Mouse (Mus musculus) liver, embryonic 13.5 days (tissue): ENCODE measurements around the gene Aak1. TPM values are rescaled to one million over a fixed set of nuclear protein-coding genes. Genes with fewer than 3 reads are reported as not detected.

Source experiments
- ATAC-seq: fragments of 200-750 bp; cut with Nextera tagmentation; 2 replicates; pipeline ENCODE4 v1.8.0; 2017; ENCODE audit warnings: low read depth, mild to moderate bottlenecking, moderate number of reproducible peaks, moderate library complexity
- DNase-seq: peaks from one replicate; pipeline ENCODE4 v3.0.0; 2022
- H3K27ac ChIP-seq: fragments of 300-500 bp; sonication (generic); 2 replicates; pipeline ENCODE4 v1.5.1; 2015; ENCODE audit warnings: moderate library complexity, mild to moderate bottlenecking, inconsistent platforms
- H3K27me3 ChIP-seq: fragments of 300-500 bp; sonication (generic); 2 replicates; pipeline ENCODE4 v1.6.1; 2015; ENCODE audit warnings: mild to moderate bottlenecking, inconsistent platforms
- H3K36me3 ChIP-seq: fragments of 300-500 bp; sonication (generic); 2 replicates; pipeline ENCODE4 v1.6.1; 2015; ENCODE audit warnings: mild to moderate bottlenecking, inconsistent platforms
- H3K4me1 ChIP-seq: fragments of 300-500 bp; sonication (generic); replicated peaks from 2 replicates; pipeline ENCODE4 v1.6.1; 2015; ENCODE audit warnings: inconsistent platforms
- H3K4me2 ChIP-seq: fragments of 300-500 bp; sonication (generic); 2 replicates; pipeline ENCODE4 v1.6.1; 2015; ENCODE audit warnings: inconsistent platforms, mild to moderate bottlenecking, moderate library complexity
- H3K4me3 ChIP-seq: fragments of 300-500 bp; sonication (generic); replicated peaks from 2 replicates; pipeline ENCODE4 v1.5.1; 2015; ENCODE audit warnings: mild to moderate bottlenecking, inconsistent platforms
- H3K9ac ChIP-seq: fragments of 300-500 bp; sonication (generic); 2 replicates; pipeline ENCODE4 v1.6.1; 2015; ENCODE audit warnings: mild to moderate bottlenecking, inconsistent platforms
- H3K9me3 ChIP-seq: fragments of 300-500 bp; sonication (generic); replicated peaks from 2 replicates; pipeline ENCODE4 v1.6.1; 2016; ENCODE audit warnings: inconsistent platforms
- WGBS: fragments of 180-500 bp; shearing (Covaris S2); methylation state at CpG from one replicate; pipeline ENCODE4 v1.1.7; 2015; ENCODE audit not compliant: insufficient replicate concordance; 5-methylcytosine and 5-hydroxymethylcytosine counted together
- polyA plus RNA-seq: library from polyadenylated mRNA; unstranded; fragments of >200 nt; fragmentation: Nextera tagmentation; extraction: Ambion mirVana; gene quantifications from 2 replicates; pipeline ENCODE4 v1.2.1, GENCODE M21; 2015

The Aak1 gene
- polyA plus RNA-seq, 1 experiment from 2014 or later = 3.4 TPM

DNA sequence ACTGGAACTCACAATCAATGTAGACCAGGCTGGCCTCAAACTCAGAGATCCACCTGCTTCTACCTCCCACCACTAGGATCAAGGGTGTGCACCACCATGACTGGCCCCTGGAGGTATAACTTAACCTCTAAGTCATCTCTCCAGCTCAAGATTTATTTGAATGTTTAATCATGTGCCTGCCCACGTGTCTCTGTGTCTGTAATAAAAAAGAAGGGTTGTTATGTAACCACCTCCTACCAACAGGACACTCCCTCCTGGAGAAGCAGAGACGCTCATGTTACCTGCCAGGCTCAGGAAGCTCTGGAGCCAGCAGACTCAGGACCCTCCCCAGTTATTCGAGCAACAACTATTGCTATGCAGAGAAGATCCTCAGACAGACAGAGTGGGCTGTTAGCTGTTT, 7.4 kb upstream of the Aak1 start:
- Histone ChIP-seq H3K4me3 (no peak overlapping the region), H3K27ac (no peak overlapping the region), H3K27me3 (no peaks in the 10 kb centered on the region), H3K4me1 (no peaks in the 10 kb centered on the region), H3K36me3 (no peaks in the 10 kb centered on the region), H3K9me3 (no peaks in the 10 kb centered on the region), H3K9ac (no peak overlapping the region), H3K4me2 (no peak overlapping the region)
- no peak for ATAC-seq
- WGBS = 53% methylated on average over 3 of the region's 3 CpGs
- no peak for DNase-seq

DNA sequence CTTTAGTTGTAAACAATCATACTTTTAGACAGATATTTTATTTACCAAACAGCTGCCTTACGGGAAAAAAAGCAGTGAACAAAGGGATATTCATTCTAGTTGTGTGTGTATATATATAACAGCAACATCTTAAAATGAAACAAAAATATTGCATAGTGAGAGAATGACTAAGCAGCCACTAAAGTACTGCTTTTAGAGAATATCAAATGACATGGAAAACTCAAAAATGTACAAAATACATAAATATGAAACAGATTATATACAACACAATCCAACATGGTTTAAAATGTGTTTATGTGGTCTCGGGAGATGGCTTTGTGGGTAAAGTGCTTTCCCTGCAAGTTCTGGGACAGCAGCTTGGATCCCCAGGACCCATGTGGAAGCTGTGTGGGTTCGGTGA, 5.7 kb upstream of the Aak1 start:
- DNase-seq (no peak), ATAC-seq (no peak)
- Histone ChIP-seq H3K27me3 (no peaks in the 10 kb centered on the region), H3K4me2 (no peak overlapping the region), H3K27ac (no peak overlapping the region), H3K9me3 (no peaks in the 10 kb centered on the region), H3K4me3 (no peak overlapping the region), H3K4me1 (peaks cover 13% of the 10 kb centered on the region), H3K9ac (no peak overlapping the region), H3K36me3 (no peaks in the 10 kb centered on the region)
- 51% methylated on average over 3 of the region's 3 CpGs for WGBS

DNA sequence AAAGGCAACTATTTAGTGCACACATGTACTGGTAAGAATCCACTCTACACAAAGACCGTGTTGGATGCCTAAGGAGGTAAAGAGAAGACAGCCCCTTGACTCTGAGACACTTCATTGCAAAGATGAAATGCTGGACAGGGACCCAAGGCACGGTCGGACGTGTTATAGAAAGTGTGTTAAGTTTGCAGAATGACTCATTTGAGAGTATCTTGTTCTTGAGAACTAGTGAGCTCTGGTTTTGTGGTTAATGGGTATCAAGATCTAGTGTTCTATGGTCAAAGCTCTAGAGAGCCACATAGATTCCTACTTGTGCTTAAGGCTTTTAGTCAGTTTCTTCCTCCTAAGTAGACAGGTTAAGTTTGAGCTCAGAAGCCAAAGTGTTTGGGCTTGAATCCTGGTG, 2.9 kb upstream of the Aak1 start:
- H3K27ac ChIP-seq = no peak overlapping the region
- DNase-seq (no peak), ATAC-seq (no peak)
- no peak overlapping the region for H3K4me2 ChIP-seq
- H3K36me3 ChIP-seq = no peaks in the 10 kb centered on the region
- H3K9me3 ChIP-seq = no peaks in the 10 kb centered on the region
- H3K4me3 ChIP-seq = no peak overlapping the region
- H3K27me3 ChIP-seq = no peaks in the 10 kb centered on the region
- H3K9ac ChIP-seq = no peak overlapping the region
- peaks cover 30% of the 10 kb centered on the region for H3K4me1 ChIP-seq
- 76% methylated on average over 4 of the region's 4 CpGs for WGBS

DNA sequence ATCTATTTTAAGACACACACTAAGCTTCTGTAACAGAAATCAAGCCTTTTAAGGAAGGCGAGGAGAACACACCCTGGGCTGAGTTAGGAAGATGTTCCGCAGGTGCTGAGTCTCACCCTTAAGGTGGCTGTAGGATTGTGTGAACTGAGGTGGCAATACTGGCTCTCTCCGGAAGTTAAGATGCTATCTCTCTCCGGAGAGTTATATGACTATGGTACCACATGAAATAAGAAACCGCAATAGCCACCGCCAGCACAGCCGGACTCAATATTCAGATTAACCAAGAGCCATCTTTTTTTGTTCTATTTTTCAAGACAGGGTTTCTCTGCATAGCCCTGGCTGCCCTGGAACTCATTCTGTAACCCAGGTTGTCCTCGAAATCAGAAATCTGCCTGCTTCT, 1.5 kb upstream of the Aak1 start:
- H3K4me2 ChIP-seq = peak overlapping the region; percentile 96
- H3K36me3 ChIP-seq = no peaks in the 10 kb centered on the region
- H3K4me1 ChIP-seq = peaks cover 42% of the 10 kb centered on the region

DNA sequence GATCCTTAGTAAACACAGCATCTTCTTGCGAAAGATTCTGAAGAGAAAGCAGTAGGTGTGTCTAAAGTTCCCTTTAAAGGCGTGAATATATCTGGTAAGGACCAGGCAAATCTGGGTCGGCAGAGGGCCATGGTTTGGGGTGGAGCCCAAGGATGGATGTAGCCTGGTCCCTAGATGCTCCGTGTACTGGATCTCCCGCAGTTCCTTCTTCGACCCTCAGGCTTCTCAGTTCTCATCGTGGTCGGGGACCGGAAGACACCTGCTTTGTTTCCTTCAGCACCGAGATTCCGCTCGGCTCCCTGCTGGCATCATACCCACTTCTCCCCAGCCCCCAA, 770 bp upstream of the Aak1 start:
- Histone ChIP-seq H3K9me3 (no peaks in the 10 kb centered on the region), H3K36me3 (no peaks in the 10 kb centered on the region), H3K4me1 (peaks cover 48% of the 10 kb centered on the region), H3K27me3 (no peaks in the 10 kb centered on the region), H3K27ac (peak overlapping the region; percentile 93), H3K9ac (peak overlapping the region; percentile 97), H3K4me2 (peak overlapping the region; percentile 96), H3K4me3 (peak overlapping the region; percentile 95)
- WGBS = 3% methylated on average over 12 of the region's 12 CpGs
- DNase-seq = no peak
- peak; percentile 41 for ATAC-seq

More for the DNA sequence above, 1.5 kb upstream of the Aak1 start:
- Histone ChIP-seq H3K27me3 (no peaks in the 10 kb centered on the region), H3K4me3 (peak overlapping the region; percentile 95), H3K9ac (no peak overlapping the region), H3K27ac (no peak overlapping the region), H3K9me3 (no peaks in the 10 kb centered on the region)
- no peak for ATAC-seq
- 79% methylated on average over 8 of the region's 8 CpGs for WGBS
- no peak for DNase-seq

DNA sequence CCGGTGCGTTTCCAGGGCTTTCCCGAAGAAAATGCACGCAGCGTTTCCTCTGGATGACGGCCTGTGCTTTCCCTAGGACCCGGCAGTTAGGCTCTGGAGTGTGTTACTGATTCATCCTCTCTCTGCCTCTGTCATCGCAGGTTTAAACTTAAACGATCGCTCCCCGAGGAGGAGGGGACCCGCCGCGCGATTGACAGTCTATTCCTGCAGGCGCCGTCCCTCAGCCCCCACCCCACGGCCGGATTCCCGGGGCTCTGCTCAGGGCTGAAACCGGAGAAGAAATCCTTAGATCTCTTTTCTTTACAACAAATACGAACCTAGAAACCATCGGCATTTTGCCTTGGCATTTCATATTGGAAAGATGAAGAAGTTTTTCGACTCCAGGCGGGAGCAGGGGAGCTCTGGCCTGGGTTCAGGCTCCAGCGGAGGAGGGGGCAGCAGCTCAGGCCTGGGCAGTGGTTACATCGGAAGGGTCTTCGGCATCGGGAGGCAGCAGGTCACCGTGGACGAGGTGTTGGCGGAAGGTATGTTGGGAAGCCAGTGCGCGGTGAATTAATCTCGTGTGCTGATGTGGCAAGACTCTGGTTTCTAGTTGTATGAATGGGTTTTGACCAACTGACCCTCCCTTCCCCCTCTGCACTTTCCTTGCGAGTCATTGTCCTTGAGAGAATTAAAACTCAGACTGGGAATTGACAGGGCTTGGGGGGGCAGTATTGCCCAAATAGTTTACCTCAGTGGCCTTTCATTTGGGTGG, 552 bp downstream of the Aak1 start:
- Histone ChIP-seq H3K9me3 (no peaks in the 10 kb centered on the region), H3K4me3 (peak overlapping the region; percentile 95), H3K4me2 (peak overlapping the region; percentile 96), H3K27ac (peak overlapping the region; percentile 93), H3K9ac (peak overlapping the region; percentile 97), H3K27me3 (no peaks in the 10 kb centered on the region), H3K36me3 (0 out of 2 replicates have a peak, but pooled peaks cover 1% of the 10 kb centered on the region), H3K4me1 (peaks cover 54% of the 10 kb centered on the region)
- under 1% methylated on average over 36 of the region's 36 CpGs for WGBS
- ATAC-seq = peak; percentile 41
- peak; percentile 14 for DNase-seq

DNA sequence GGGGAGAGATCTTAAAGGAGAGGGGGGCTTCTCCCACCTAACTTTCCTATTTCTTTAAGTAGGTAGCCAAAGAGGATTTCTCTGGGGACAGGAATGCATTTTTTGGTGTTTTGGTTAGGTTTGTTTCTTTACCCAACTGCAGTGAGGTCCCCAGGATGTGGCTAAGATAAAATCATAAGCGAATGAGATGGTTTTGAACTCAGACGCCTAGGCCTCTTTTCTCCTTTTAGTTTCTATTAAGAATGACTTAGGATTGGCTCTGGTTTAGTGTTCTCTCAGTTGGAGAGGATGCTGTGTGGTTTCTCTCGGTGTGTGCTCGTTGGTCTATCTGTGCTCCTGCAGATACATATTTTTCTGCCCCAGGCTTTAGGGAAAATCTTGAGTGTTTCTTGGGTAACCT, 1.3 kb downstream of the Aak1 start:
- Histone ChIP-seq H3K9ac (peak overlapping the region; percentile 97), H3K27me3 (no peaks in the 10 kb centered on the region), H3K4me3 (peak overlapping the region; percentile 95), H3K36me3 (peaks cover 8% of the 10 kb centered on the region; the same call in 1 of the 2 replicates), H3K4me1 (peaks cover 56% of the 10 kb centered on the region), H3K27ac (peak overlapping the region; percentile 93), H3K9me3 (no peaks in the 10 kb centered on the region), H3K4me2 (peak overlapping the region; percentile 96)
- ATAC-seq = no peak
- DNase-seq = no peak
- 3% methylated on average over 4 of the region's 4 CpGs for WGBS

DNA sequence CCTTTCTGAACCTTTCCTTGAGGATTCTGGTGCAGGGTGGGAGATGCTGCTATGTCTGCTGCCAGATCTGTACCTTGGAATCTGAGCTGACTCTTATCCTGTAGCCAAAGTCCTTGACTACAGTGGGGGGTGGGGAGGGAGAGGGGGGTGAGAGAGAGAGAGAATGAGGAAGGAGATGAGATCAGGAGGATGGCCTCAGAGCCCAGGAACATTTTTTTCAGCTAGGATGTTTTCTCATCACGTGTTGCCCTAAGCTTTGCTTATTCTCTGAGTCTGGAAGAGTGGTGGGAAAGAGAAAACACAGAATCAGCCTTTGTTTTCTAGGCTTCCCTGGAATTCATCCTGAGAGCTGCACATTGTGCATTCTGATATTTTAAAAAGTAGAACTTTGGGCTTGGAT, 2.2 kb downstream of the Aak1 start:
- Histone ChIP-seq H3K9ac (peak overlapping the region; percentile 8; the same call in 1 of the 2 replicates), H3K36me3 (peaks cover 9% of the 10 kb centered on the region), H3K4me3 (peak overlapping the region; percentile 95; the same call in 1 of the 2 replicates), H3K4me1 (peaks cover 57% of the 10 kb centered on the region), H3K9me3 (no peaks in the 10 kb centered on the region), H3K27me3 (no peaks in the 10 kb centered on the region), H3K27ac (peak overlapping the region; percentile 37; the same call in 1 of the 2 replicates), H3K4me2 (peak overlapping the region; percentile 96)
- WGBS = 9% methylated on average over 1 of the region's 1 CpGs
- no peak for ATAC-seq
- DNase-seq = no peak

DNA sequence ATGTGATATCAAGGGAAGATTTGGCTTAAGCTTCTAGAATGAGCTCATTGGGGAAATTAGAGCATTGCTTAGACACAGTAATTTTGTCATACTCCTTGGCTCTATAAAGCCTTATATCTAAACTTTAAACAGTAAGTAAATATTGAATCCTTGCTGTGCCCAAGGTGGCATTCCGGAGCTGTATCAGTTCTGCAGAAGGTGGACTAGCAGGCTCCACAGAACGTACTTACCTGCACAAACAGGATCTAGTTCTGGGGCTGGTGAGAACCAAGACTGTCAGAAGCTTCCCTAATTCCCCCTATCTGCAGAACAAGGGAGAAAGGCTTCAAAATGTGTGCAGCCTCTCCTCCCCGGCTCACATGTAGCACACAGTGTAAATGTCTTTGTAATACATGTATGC, 4.6 kb downstream of the Aak1 start:
- H3K4me1 ChIP-seq = peaks cover 66% of the 10 kb centered on the region

DNA sequence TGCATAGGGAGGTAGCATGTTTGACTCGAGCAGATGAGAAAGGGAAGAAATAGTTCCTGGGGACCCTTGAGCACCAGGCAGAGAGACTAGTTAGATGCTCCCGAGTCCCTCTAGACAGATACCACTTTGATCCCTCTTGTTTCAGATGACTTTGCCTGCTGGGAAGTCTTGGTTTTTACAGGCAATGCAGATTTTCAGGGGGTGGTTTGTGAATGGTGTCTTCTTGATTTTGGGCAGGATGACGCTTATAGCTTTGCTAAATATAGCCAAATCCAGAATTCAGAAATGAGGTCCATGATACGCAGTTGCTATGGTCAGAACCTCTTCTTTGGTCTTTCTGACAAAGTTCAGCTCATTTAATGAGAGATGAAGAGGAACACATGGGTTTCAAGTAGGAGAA, 5.6 kb downstream of the Aak1 start:
- no peaks in the 10 kb centered on the region for H3K27me3 ChIP-seq
- no peaks in the 10 kb centered on the region for H3K9me3 ChIP-seq
- ATAC-seq (no peak), DNase-seq (no peak)
- peaks cover 20% of the 10 kb centered on the region for H3K36me3 ChIP-seq
- no peak overlapping the region for H3K27ac ChIP-seq
- WGBS = 77% methylated on average over 4 of the region's 4 CpGs
- H3K4me2 ChIP-seq = no peak overlapping the region
- no peak overlapping the region for H3K4me3 ChIP-seq
- H3K9ac ChIP-seq = no peak overlapping the region
- peaks cover 67% of the 10 kb centered on the region for H3K4me1 ChIP-seq

More for the DNA sequence above, 4.6 kb downstream of the Aak1 start:
- Histone ChIP-seq H3K4me2 (no peak overlapping the region), H3K27me3 (no peaks in the 10 kb centered on the region), H3K9me3 (no peaks in the 10 kb centered on the region), H3K4me3 (no peak overlapping the region), H3K36me3 (peaks cover 11% of the 10 kb centered on the region), H3K27ac (no peak overlapping the region), H3K9ac (no peak overlapping the region)
- DNase-seq (no peak), ATAC-seq (no peak)
- WGBS = 70% methylated on average over 3 of the region's 3 CpGs

DNA sequence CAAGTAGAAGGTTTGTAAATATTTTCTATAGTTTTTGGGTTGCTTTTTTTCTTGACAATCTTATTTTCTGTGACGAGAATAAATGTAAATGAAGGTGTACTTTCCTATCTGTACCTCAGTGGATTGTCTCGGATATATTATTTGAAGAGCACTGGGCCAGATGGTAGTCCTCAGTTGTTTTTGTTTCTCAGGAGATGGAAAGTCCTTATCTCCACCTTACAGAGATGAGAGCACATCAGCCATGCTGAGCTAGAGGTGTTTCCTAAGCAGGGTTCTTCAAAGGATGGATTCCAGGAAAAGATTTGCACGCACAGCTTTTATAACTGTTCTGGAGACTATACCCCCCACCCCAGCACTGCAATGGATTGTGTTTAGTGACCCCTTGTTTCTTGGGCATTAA, 9.3 kb downstream of the Aak1 start:
- peak; percentile 64 for ATAC-seq
- no peaks in the 10 kb centered on the region for H3K9me3 ChIP-seq
- H3K27ac ChIP-seq = no peak overlapping the region
- H3K4me2 ChIP-seq = no peak overlapping the region
- H3K27me3 ChIP-seq = no peaks in the 10 kb centered on the region
- no peak overlapping the region for H3K4me3 ChIP-seq
- peaks cover 32% of the 10 kb centered on the region for H3K4me1 ChIP-seq
- no peak for DNase-seq
- H3K9ac ChIP-seq = no peak overlapping the region
- WGBS = 37% methylated on average over 3 of the region's 3 CpGs
- H3K36me3 ChIP-seq = peaks cover 40% of the 10 kb centered on the region
